Mouse (Mus musculus): ENCODE measurements around the gene Hormad2. TPM values are rescaled to one million over a fixed set of nuclear protein-coding genes. Genes with fewer than 3 reads are reported as not detected.
A peak's percentile ranks its signal among the peaks of the same experiment; 100 is the strongest.

The Hormad2 gene
- total and polyA plus RNA-seq, 3 experiments = 16.0 to 17.0 TPM; not detected in 1

DNA sequence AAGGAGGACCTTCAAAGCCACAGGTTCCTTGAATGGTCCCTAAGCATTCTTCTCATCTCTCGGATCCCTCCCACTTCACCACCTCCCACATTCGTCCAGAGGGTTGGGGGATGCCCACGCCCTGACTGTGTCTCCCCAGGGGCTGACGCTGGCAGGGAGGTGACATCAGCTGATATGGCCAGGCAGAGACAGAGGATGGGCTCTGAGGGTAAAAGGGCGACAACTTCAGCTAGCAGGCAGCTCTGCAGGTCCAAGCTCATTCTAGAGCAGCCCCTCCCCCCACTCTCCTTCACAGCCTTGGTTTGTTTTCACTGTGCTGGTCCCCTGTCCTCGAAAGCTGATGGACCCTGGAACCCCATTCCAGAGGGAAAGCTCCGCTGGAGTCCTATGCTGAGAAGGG is 142.3 kb downstream of the Hormad2 start:
- Histone ChIP-seq H3K27me3 (ENCODE audit: control insufficient read depth in 1 of 2, insufficient read depth in 2 of 2, low read length in 2 of 2) (no peaks in the 10 kb centered on the region), H3K79me2 (ENCODE audit: control insufficient read depth, insufficient read depth, low read length, poor library complexity) (no peaks in the 10 kb centered on the region), H3K9me3 (replicated peaks; ENCODE audit: insufficient read depth, low read length) (no peaks in the 10 kb centered on the region), H3K4me3 (ENCODE audit: control insufficient read depth in 1 of 2, insufficient read depth in 1 of 2, low read depth in 2 of 2, low read length in 2 of 2) (no peak overlapping the region), H3K36me3 (ENCODE audit: control insufficient read depth in 1 of 2, insufficient read depth in 2 of 2, low read length in 2 of 2) (peaks cover 0 to 11% of the 10 kb centered on the region in 2 experiments; a peak in 2 of 4 replicates), H3K4me1 (ENCODE audit: control insufficient read depth in 1 of 2, insufficient read depth in 2 of 2, low read length in 2 of 2) (peaks cover 9 to 30% of the 10 kb centered on the region in 2 experiments), H3K27ac (ENCODE audit: control insufficient read depth, low read depth, low read length) (no peak overlapping the region), H3K9ac (ENCODE audit: control insufficient read depth, low read depth, low read length, poor library complexity, severe bottlenecking) (no peak overlapping the region)
- TF ChIP-seq POLR2AphosphoS2 (IDR thresholded peaks at IDR 0.05; ENCODE audit: low read length) (no peak), ZNF384 (IDR thresholded peaks at IDR 0.05; ENCODE audit: low read depth, low read length) (no peak)
- DNase-seq (ENCODE audit: low read depth, low spot score) = no peak

GRCm38 (mm10) chr11:4297753-4298152 is 143.2 kb downstream of the Hormad2 start:
- DNase-seq (ENCODE audit: low read depth, low spot score) = peak; percentile 75
- Histone ChIP-seq H3K79me2 (ENCODE audit: control insufficient read depth, insufficient read depth, low read length, poor library complexity) (no peaks in the 10 kb centered on the region), H3K36me3 (ENCODE audit: control insufficient read depth in 1 of 2, insufficient read depth in 2 of 2, low read length in 2 of 2) (peaks cover 0 to 14% of the 10 kb centered on the region in 2 experiments; a peak in 2 of 4 replicates), H3K27me3 (ENCODE audit: control insufficient read depth in 1 of 2, insufficient read depth in 2 of 2, low read length in 2 of 2) (no peaks in the 10 kb centered on the region), H3K4me1 (ENCODE audit: control insufficient read depth in 1 of 2, insufficient read depth in 2 of 2, low read length in 2 of 2) (peaks cover 12 to 38% of the 10 kb centered on the region in 2 experiments), H3K27ac (ENCODE audit: control insufficient read depth, low read depth, low read length) (no peak overlapping the region), H3K9me3 (replicated peaks; ENCODE audit: insufficient read depth, low read length) (no peaks in the 10 kb centered on the region), H3K4me3 (ENCODE audit: control insufficient read depth in 1 of 2, insufficient read depth in 1 of 2, low read depth in 2 of 2, low read length in 2 of 2) (no peak overlapping the region), H3K9ac (ENCODE audit: control insufficient read depth, low read depth, low read length, poor library complexity, severe bottlenecking) (no peak overlapping the region)
- peak; percentile 60; the same call in 1 of the 2 replicates for TF ChIP-seq JUND (IDR thresholded peaks at IDR 0.05; ENCODE audit: low read depth, low read length)
- TF ChIP-seq TAL1 (IDR thresholded peaks at IDR 0.05; ENCODE audit: low read length) = no peak
- peak; percentile 98 for TF ChIP-seq ETS1 (IDR thresholded peaks at IDR 0.05; ENCODE audit: low read depth, low read length)
- no peak for TF ChIP-seq POLR2A (IDR thresholded peaks at IDR 0.05; ENCODE audit: control insufficient read depth in 1 of 2, insufficient read depth in 1 of 2, low read depth in 1 of 2, low read length in 2 of 2, poor library complexity in 1 of 2)
- TF ChIP-seq GATA1 (IDR thresholded peaks at IDR 0.05; ENCODE audit: low read depth, low read length) = peak; percentile 82
- peak; percentile 32; the same call in 1 of the 2 replicates for TF ChIP-seq TCF12 (IDR thresholded peaks at IDR 0.05; ENCODE audit: low read depth, low read length)
- TF ChIP-seq USF1 (IDR thresholded peaks at IDR 0.05; ENCODE audit: low read depth, low read length) = no peak
- TF ChIP-seq EP300 (IDR thresholded peaks at IDR 0.05; ENCODE audit: low read depth in 1 of 2, low read length in 2 of 2) = peak; percentile 27 to 51; a peak in 2 of 4 replicates
- no peak for TF ChIP-seq RAD21 (IDR thresholded peaks at IDR 0.05; ENCODE audit: low read depth, low read length)
- no peak for TF ChIP-seq NRF1 (IDR thresholded peaks at IDR 0.05; ENCODE audit: insufficient read depth, low read depth, low read length, poor library complexity, severe bottlenecking)
- TF ChIP-seq KAT2A (conservative IDR thresholded peaks at IDR 0.05; ENCODE audit: low read depth, low read length) = no peak
- no peak for TF ChIP-seq BHLHE40 (IDR thresholded peaks at IDR 0.05; ENCODE audit: borderline replicate concordance, low read depth, low read length)
